Mouse (Mus musculus) inflammation-experienced regulatory T-cells (primary cell): ENCODE results near the gene Olfr630. TPM values are rescaled to one million over a fixed set of nuclear protein-coding genes. Genes with fewer than 3 reads are reported as not detected.

ENCODE experiments used
- polyA plus RNA-seq, 2 experiments: library from polyadenylated mRNA; unstranded; fragments of 100-300 nt; shearing (Covaris generic); gene quantifications; one replicate each; pipeline ENCODE4 v1.2.1; 2017

Gene Olfr630
- polyA plus RNA-seq, result not detected

DNA sequence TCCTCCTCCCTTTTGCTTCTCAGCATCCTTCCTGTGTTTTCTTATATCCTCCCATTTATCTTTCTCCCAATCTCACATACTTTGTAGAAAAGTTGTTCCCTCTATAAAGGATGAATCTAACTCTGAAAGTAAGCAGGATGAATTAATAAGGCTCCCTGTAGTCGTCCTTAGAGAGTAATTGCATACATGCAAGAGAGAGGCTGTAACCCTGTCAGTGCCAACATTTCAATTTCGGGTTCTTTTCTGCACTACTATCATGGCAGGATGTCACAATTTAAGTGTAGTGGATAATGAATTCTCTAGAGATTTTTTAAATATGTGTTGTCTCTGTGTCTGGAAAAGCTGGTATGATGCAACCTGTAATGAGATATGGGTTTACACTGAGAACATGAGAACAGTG lies at the start of gene Olfr630:
TSS of gene Olfr630 (minus strand) at position 101 of the 400 bp plus-strand sequence.

GRCm38 (mm10) chr7:103791721-103792120 lies 34.6 kb upstream of the Olfr630 start, which contains the start of gene Olfr67:
Gene Olfr67, minus strand, starts transcription at chr7:103791821.

DNA sequence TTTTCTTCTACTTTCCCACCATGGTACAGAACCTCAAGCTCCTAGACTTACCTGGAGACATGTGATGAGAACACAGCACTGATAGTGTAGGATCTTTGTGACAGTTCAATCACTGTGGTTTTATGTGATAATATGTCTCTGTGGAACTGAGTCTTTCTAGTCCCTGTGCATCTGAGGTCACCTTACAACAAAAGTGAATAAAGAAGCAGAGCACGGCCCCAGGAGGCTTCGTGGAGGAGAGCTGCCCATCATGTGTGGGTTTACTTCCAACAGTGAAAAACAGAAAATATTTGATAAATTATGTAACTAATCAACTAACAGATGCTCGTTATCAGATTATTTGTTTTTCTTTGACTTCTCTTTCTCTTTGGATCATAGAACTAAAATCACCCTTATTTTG lies 22.5 kb upstream of the Olfr630 start, which contains the start of gene Olfr68:
TSS of gene Olfr68 (minus strand) at position 101 of the 400 bp plus-strand sequence.

DNA sequence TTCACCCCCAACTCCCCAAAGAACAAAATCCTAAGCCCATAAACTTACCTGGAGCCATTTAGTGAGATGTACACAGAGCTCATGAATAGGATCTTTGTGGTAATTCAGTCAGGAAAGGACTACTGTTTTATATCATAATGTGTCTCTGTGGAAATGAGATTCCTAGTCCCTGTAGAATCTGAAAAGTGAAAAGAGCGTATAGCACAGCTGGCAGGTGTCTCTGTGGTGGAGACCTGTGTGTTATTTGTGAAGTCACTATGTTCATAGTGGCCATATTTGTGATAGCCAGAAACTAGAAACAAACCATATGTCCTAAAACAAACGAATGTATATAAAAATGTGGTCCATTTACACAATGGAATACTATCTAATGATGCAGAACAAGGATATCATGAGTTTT lies 14.4 kb upstream of the Olfr630 start, which contains the start of gene Olfr69:
TSS of gene Olfr69 (minus strand) at position 101 of the 400 bp plus-strand sequence.

DNA sequence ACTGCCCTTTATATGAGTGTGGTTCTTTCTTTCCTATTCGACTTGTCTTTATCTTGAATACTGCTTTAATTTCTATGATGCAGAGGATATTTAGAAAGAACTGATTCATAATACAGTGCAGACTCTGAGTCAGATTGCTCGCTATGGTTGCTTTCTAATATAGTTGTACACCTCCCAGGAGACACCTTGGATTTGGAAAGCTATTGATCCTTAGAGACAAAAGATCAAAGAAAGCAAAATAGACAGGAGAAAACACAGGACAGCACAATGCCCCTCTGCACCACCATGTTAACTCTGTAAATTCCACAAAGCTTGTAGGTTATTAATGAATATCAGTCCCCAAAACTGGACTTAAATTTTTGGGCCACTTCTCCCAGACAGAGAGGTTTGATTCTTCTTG lies 12.3 kb downstream of the Olfr630 start, which contains the start of gene Olfr629:
TSS of gene Olfr629 (minus strand) at position 101 of the 400 bp plus-strand sequence.

DNA sequence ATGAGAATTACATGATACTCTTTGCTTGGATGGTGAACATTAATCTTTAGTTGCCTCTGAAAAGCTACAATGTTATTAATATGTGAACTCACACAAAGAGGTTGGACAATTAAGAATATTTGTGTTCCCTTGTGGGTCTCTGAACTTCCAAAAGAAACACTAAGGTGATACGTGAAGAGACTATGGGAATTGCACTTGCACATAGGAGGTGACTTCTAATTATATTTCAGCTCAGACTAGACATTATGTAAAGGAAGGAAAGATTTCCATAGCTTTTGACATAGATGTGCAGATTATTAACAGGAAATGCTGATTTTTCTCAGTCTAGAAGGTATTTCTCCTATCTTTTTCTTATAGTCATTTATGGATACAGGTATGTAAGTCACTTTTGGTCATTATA lies 27.1 kb downstream of the Olfr630 start, which contains the start of gene Olfr628:
TSS of gene Olfr628 (plus strand) at position 301 of the 400 bp plus-strand sequence.

GRCm38 (mm10) chr7:103714371-103714770 lies 42.8 kb downstream of the Olfr630 start, which contains the start of gene Olfr243:
Gene Olfr243, plus strand, starts transcription at chr7:103714671.

Other genes starting within 250 kb of the Olfr630 start
- not detected for gene Olfr610, start 245.2 kb downstream of the Olfr630 start, polyA plus RNA-seq
- gene Olfr611, start 236.5 kb downstream of the Olfr630 start, polyA plus RNA-seq, result not detected
- gene Olfr612, start 214.6 kb downstream of the Olfr630 start, polyA plus RNA-seq, result not detected
- not detected for gene Olfr613, start 209.3 kb downstream of the Olfr630 start, polyA plus RNA-seq
- not detected for gene Olfr615, start 201.3 kb downstream of the Olfr630 start, polyA plus RNA-seq
- not detected for gene Olfr616, start 188.2 kb downstream of the Olfr630 start, polyA plus RNA-seq
- not detected for gene Olfr617, start 184.3 kb downstream of the Olfr630 start, polyA plus RNA-seq
- not detected for gene Olfr618, start 167.2 kb downstream of the Olfr630 start, polyA plus RNA-seq
- gene Olfr619, start 156.8 kb downstream of the Olfr630 start, polyA plus RNA-seq, result under 1 TPM in 1 of 2 experiments, not detected in 1; 0.11 TPM
- gene Olfr620, start 144.8 kb downstream of the Olfr630 start, polyA plus RNA-seq, result under 1 TPM; 0.24 to 0.61 TPM
- gene Olfr622, start 114.6 kb downstream of the Olfr630 start, polyA plus RNA-seq, result not detected
- gene Olfr623, start 93.6 kb downstream of the Olfr630 start, polyA plus RNA-seq, result not detected
- gene Olfr624, start 86.1 kb downstream of the Olfr630 start, polyA plus RNA-seq, result under 1 TPM; 0.05 to 0.10 TPM
- not detected for gene Olfr625-ps1, start 74.6 kb downstream of the Olfr630 start, polyA plus RNA-seq
- gene Olfr243, start 42.7 kb downstream of the Olfr630 start, polyA plus RNA-seq, result not detected
- not detected for gene Olfr628, start 27.0 kb downstream of the Olfr630 start, polyA plus RNA-seq
- gene Olfr629, start 12.4 kb downstream of the Olfr630 start, polyA plus RNA-seq, result not detected
- not detected for gene Olfr69, start 14.3 kb upstream of the Olfr630 start, polyA plus RNA-seq
- gene Olfr68, start 22.4 kb upstream of the Olfr630 start, polyA plus RNA-seq, result not detected
- gene Olfr67, start 34.5 kb upstream of the Olfr630 start, polyA plus RNA-seq, result not detected
- 10 to 100 TPM in 1 of 2 experiments, under 1 TPM in 1; 0.96 to 10.7 TPM for gene Hbb-bt, start 56.7 kb upstream of the Olfr630 start, polyA plus RNA-seq
- gene Hbb-bs, start 70.8 kb upstream of the Olfr630 start, polyA plus RNA-seq, result 10 to 100 TPM; 11.6 to 54.5 TPM
- gene Hbb-bh2, start 83.2 kb upstream of the Olfr630 start, polyA plus RNA-seq, result 1 to 10 TPM in 1 of 2 experiments, under 1 TPM in 1; 0.29 to 2.1 TPM
- 1 to 10 TPM; 1.6 to 7.8 TPM for gene Hbb-bh1, start 85.8 kb upstream of the Olfr630 start, polyA plus RNA-seq
- gene Hbb-y, start 95.9 kb upstream of the Olfr630 start, polyA plus RNA-seq, result under 1 TPM in 1 of 2 experiments, not detected in 1; 0.77 TPM
- gene Olfr66, start 128.9 kb upstream of the Olfr630 start, polyA plus RNA-seq, result not detected
- under 1 TPM; 0.05 to 0.42 TPM for gene Olfr64, start 137.2 kb upstream of the Olfr630 start, polyA plus RNA-seq
- gene Olfr65, start 146.2 kb upstream of the Olfr630 start, polyA plus RNA-seq, result not detected
- gene Olfr631, start 171.5 kb upstream of the Olfr630 start, polyA plus RNA-seq, result not detected
- not detected for gene Olfr632, start 177.0 kb upstream of the Olfr630 start, polyA plus RNA-seq
- not detected for gene Olfr633, start 187.1 kb upstream of the Olfr630 start, polyA plus RNA-seq
- under 1 TPM; 0.06 to 0.16 TPM for gene Olfr635, start 213.8 kb upstream of the Olfr630 start, polyA plus RNA-seq
- not detected for gene Olfr638, start 241.4 kb upstream of the Olfr630 start, polyA plus RNA-seq